In genomic region chr10:51963671-51964070, GRCm38 (mm10) we compare ENCODE assay signal across 23 mouse cellular contexts. TPM values are rescaled to one million over a fixed set of nuclear protein-coding genes. Genes with fewer than 3 reads are reported as not detected.
DNase-seq lines count a peak whose midpoint lies in the region; ATAC-seq lines count a peak whose summit lies in the region.
"Had no signal": no experiment of that assay in that cellular context is flagged by ENCODE, and none has a peak within 500 bp of the region (broad histone marks: within the 10 kb centered on the region; RNA-seq: fewer than 3 reads in every experiment).

No protein-coding gene starts in this region.

- H3K9ac ChIP-seq in heart, embryonic 11.5 days (ENCODE audit: low read depth, low read length), result no peak overlapping the region
- H3K9ac ChIP-seq in hindbrain, embryonic 12.5 days, result no peak overlapping the region
- H3K9ac ChIP-seq: forebrain, embryonic 13.5 days; forebrain, postnatal 0 days had no signal

- peak; percentile 5 for DNase-seq in adrenal gland, postnatal 14 days
- no peak for DNase-seq in adrenal gland, adult 2 months
- DNase-seq in gastrocnemius, postnatal 25 days, result peak; percentile 9
- no peak for DNase-seq in gastrocnemius, postnatal 4 days (ENCODE audit: low spot score in 2 of 2)
- DNase-seq in heart, adult 9 months (ENCODE audit: low spot score in 2 of 2), result peak; percentile 7 to 26
- peak; percentile 78 for DNase-seq in adipocyte (ENCODE audit: low spot score)
- DNase-seq: adrenal gland, adult 8-10 months; B cell, adult 2 months; cerebellum, adult 11-12 months; cerebellum, adult 9-11 months; forebrain, postnatal 0 days; kidney, adult 8-10 months had no signal

- 76% methylated on average over 1 of the region's 1 CpGs for WGBS in heart, embryonic 11.5 days (ENCODE audit: insufficient replicate concordance)
- 93% methylated on average over 1 of the region's 1 CpGs for WGBS in hindbrain, embryonic 12.5 days

- H3K27ac ChIP-seq in heart, embryonic 11.5 days (ENCODE audit: low read depth, low read length), result no peak overlapping the region
- no peak overlapping the region for H3K27ac ChIP-seq in hindbrain, embryonic 12.5 days
- H3K27ac ChIP-seq: embryonic facial prominence, embryonic 10.5 days; forebrain, embryonic 13.5 days; heart, adult 2 months had no signal

- no peak overlapping the region for H3K4me2 ChIP-seq in heart, embryonic 11.5 days
- no peak overlapping the region for H3K4me2 ChIP-seq in hindbrain, embryonic 12.5 days (replicated peaks)
- H3K4me2 ChIP-seq: forebrain, embryonic 13.5 days had no signal

- H3K36me3 ChIP-seq in heart, embryonic 11.5 days (ENCODE audit: control insufficient read depth, insufficient read depth, low read length), result no peaks in the 10 kb centered on the region
- H3K36me3 ChIP-seq in hindbrain, embryonic 12.5 days, result no peaks in the 10 kb centered on the region
- H3K36me3 ChIP-seq: embryonic facial prominence, embryonic 10.5 days had no signal

- H3K4me1 ChIP-seq in heart, embryonic 11.5 days (ENCODE audit: control insufficient read depth, insufficient read depth, low read length), result no peaks in the 10 kb centered on the region
- peaks cover 3% of the 10 kb centered on the region for H3K4me1 ChIP-seq in hindbrain, embryonic 12.5 days

- H3K9me3 ChIP-seq in heart, embryonic 11.5 days (replicated peaks; ENCODE audit: control insufficient read depth, low read length), result no peaks in the 10 kb centered on the region
- H3K9me3 ChIP-seq in hindbrain, embryonic 12.5 days (replicated peaks), result no peaks in the 10 kb centered on the region
- H3K9me3 ChIP-seq: embryonic facial prominence, embryonic 10.5 days; forebrain, embryonic 13.5 days had no signal

- H3K27me3 ChIP-seq in heart, embryonic 11.5 days (ENCODE audit: control insufficient read depth, insufficient read depth, low read length), result no peaks in the 10 kb centered on the region
- H3K27me3 ChIP-seq in hindbrain, embryonic 12.5 days, result no peaks in the 10 kb centered on the region
- H3K27me3 ChIP-seq: forebrain, embryonic 13.5 days; Patski had no signal

- no peak overlapping the region for H3K4me3 ChIP-seq in heart, embryonic 11.5 days (ENCODE audit: low read depth, low read length)
- no peak overlapping the region for H3K4me3 ChIP-seq in hindbrain, embryonic 12.5 days
- H3K4me3 ChIP-seq: embryonic facial prominence, embryonic 10.5 days; forebrain, embryonic 13.5 days; heart, adult 2 months had no signal

- no peak for ATAC-seq in heart, embryonic 11.5 days (replicated peaks; ENCODE audit: insufficient number of reproducible peaks, low FRiP score, low TSS enrichment)
- no peak for ATAC-seq in hindbrain, embryonic 12.5 days (ENCODE audit: low FRiP score)
- ATAC-seq: activated CD4-positive, CD25-positive, alpha-beta regulatory T cell, adult 4 months; forebrain, embryonic 13.5 days; forebrain, postnatal 0 days; hindbrain, embryonic 16.5 days; inflammation-experienced regulatory T-cells, adult 6 months; intestine, postnatal 0 days; Patski had no signal

RNA-seq across cellular contexts. Expression of gene Vgll2, which starts 58.6 kb away (rescaled TPM):
- total RNA-seq in adrenal gland, postnatal 14 days (2021), result not detected in 2 replicates
- total RNA-seq in adrenal gland, adult 2 months (2021), result not detected
- 0.10 TPM in 1 of 2 replicates, not detected in the other for polyA plus RNA-seq in adrenal gland, adult 2 months (2012; rRNA removed)
- total RNA-seq in gastrocnemius, postnatal 25 days (2021), result 100 to 1,000 TPM in 1 of 2 experiments, 10 to 100 TPM in 1; 69.8 to 119 TPM
- 10 to 100 TPM; 76.5 to 87.5 TPM for total RNA-seq in gastrocnemius, postnatal 4 days (2021)
- 0.43 and 0.61 TPM in 2 replicates for polyA plus RNA-seq in heart, embryonic 11.5 days (2014; fragmentation: Nextera tagmentation; extraction: Ambion mirVana)
- polyA plus RNA-seq in hindbrain, embryonic 12.5 days (2016; fragmentation: Nextera tagmentation; extraction: Ambion mirVana), result 1.9 and 9.0 TPM in 2 replicates
- total RNA-seq: adrenal gland, adult 8-10 months; MEL had no signal
- polyA plus RNA-seq: activated CD4-positive, CD25-positive, alpha-beta regulatory T cell, adult 4 months; inflammation-experienced regulatory T-cells, adult 6 months; intestine, postnatal 0 days; Patski had no signal

Comparison
In these comparisons a context has a peak if more than half of its experiments do, and no peak if none do; other contexts are left out.
1. DNase-seq: peak in adrenal gland, postnatal 14 days (single experiment), gastrocnemius, postnatal 25 days (single experiment), heart, adult 9 months (2 of 2) and adipocyte (single experiment); none in adrenal gland, adult 2 months (single experiment) and gastrocnemius, postnatal 4 days (0 of 2).
2. RNA of gene Vgll2, which starts 58.6 kb away (total RNA-seq): 69.8 to 119 TPM in gastrocnemius, postnatal 25 days and 76.5 to 87.5 TPM in gastrocnemius, postnatal 4 days; not detected in adrenal gland, postnatal 14 days and not detected in adrenal gland, adult 2 months; every median in the first group is over 10 times any median in the second.